Mouse (Mus musculus) erythroblast, embryonic 14.5 days (primary cell): ENCODE data around the gene 1110002E22Rik.

Experiments used
- GATA1 ChIP-seq: IDR thresholded peaks from 2 replicates; pipeline ENCODE4 v1.6.1; 2012; ENCODE audit warnings: low read length, inconsistent platforms, mixed read lengths
- TAL1 ChIP-seq: IDR thresholded peaks from 3 replicates; pipeline ENCODE4 v1.6.1; 2012; ENCODE audit warnings: low read length, inconsistent platforms, mixed read lengths

GRCm38 (mm10) chr3:138123842-138124241, 59.0 kb downstream of the 1110002E22Rik start:
- TF ChIP-seq GATA1 (no peak), TAL1 (no peak)
